1 mouse cellular context compared by ENCODE assay signal in genomic region chr7:142340269-142340970, GRCm38 (mm10).
A peak's percentile ranks its signal among the peaks of the same experiment; 100 is the strongest.
TF ChIP-seq lines count a peak whose summit lies in the region.

No protein-coding gene starts in this region.

TF ChIP-seq in MEL, 35 proteins besides CTCF, POLR2A, EP300 and RAD21 (continued from another document):
- peak; percentile 29; the same call in 1 of the 2 replicates for TF ChIP-seq SMC3 (IDR thresholded peaks at IDR 0.05; ENCODE audit: low read depth, low read length)
- no peak for TF ChIP-seq SIN3A (IDR thresholded peaks at IDR 0.05; ENCODE audit: low read length)
- no peak for TF ChIP-seq JUND (IDR thresholded peaks at IDR 0.05; ENCODE audit: low read depth, low read length)
- no peak for TF ChIP-seq MYC (IDR thresholded peaks at IDR 0.05; ENCODE audit: low read depth, low read length)
- TF ChIP-seq USF1 (IDR thresholded peaks at IDR 0.05; ENCODE audit: low read depth, low read length): peak; percentile 72
- no peak for TF ChIP-seq CHD1 (IDR thresholded peaks at IDR 0.05; ENCODE audit: low read depth, low read length)
